Mouse (Mus musculus): Measurements from ENCODE around the gene Irf5. TPM values are rescaled to one million over a fixed set of nuclear protein-coding genes. Genes with fewer than 3 reads are reported as not detected.
A peak's percentile ranks its signal among the peaks of the same experiment; 100 is the strongest.

Irf5 gene
- polyA plus RNA-seq, 1 experiment from 2014 or later = 8.5 TPM

DNA sequence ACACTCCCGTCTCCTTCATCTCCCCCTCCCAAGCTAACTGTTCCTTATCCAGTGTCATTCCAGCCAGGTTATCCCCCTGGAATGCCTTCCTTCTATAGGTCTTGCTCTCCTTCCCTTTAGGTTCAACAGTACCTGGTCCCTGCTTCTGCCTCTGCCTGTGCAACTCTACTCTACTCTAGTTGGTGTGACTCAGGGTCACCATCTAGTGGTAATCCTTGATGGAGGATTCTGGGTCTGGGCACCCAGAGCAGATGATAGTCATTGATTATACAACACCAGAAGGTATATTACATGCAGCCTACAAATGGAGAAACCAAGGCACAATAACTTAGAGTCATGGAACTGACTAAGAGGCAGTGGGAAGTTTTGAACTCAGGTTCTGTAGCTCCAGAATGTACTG, 24.8 kb upstream of the Irf5 start:
- no peak for ATAC-seq
- H3K4me2 ChIP-seq (ENCODE audit: low read depth, low read length) = no peak overlapping the region
- 91% methylated on average over 1 of the region's 1 CpGs for WGBS

DNA sequence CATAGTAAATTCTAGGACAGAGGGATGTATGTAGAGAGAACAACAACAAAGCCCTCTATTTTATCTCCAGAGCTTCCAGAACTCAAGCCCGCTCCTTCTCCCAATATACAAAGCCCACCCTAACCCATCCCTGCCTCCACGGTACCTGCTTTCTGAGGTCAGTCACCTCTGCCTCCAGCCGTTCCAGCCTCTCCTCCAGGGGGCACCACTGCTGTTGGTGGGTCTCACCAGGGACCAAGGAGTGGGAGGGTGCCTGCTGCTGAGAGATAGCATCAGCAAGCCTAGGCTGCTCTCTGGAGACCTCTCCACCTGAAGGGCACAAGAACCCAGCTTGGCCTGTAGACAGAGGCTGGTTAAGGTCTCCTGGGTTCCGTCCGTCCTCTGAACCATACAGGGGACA, 20.9 kb upstream of the Irf5 start:
- Histone ChIP-seq H3K4me1 (ENCODE audit: control insufficient read depth, insufficient read depth, low read length) (peaks cover 24% of the 10 kb centered on the region), H3K36me3 (ENCODE audit: control insufficient read depth, insufficient read depth, low read length) (no peaks in the 10 kb centered on the region), H3K4me3 (ENCODE audit: low read length) (no peak overlapping the region), H3K9me3 (ENCODE audit: control insufficient read depth, low read length) (no peaks in the 10 kb centered on the region), H3K4me2 (ENCODE audit: low read depth, low read length) (no peak overlapping the region), H3K27ac (ENCODE audit: low read length) (no peak overlapping the region), H3K27me3 (replicated peaks; ENCODE audit: control insufficient read depth, insufficient read depth, low read length) (peaks cover 3% of the 10 kb centered on the region; the same call in 1 of the 2 replicates), H3K9ac (ENCODE audit: low read depth, low read length) (no peak overlapping the region)
- ATAC-seq = no peak
- 94% methylated on average over 5 of the region's 5 CpGs for WGBS

More for the DNA sequence above, 24.8 kb upstream of the Irf5 start:
- Histone ChIP-seq H3K27me3 (replicated peaks; ENCODE audit: control insufficient read depth, insufficient read depth, low read length) (0 out of 2 replicates have a peak, but pooled peaks cover 2% of the 10 kb centered on the region), H3K27ac (ENCODE audit: low read length) (no peak overlapping the region), H3K9ac (ENCODE audit: low read depth, low read length) (no peak overlapping the region), H3K4me3 (ENCODE audit: low read length) (no peak overlapping the region), H3K4me1 (ENCODE audit: control insufficient read depth, insufficient read depth, low read length) (peaks cover 7% of the 10 kb centered on the region; the same call in 1 of the 2 replicates), H3K36me3 (ENCODE audit: control insufficient read depth, insufficient read depth, low read length) (no peaks in the 10 kb centered on the region), H3K9me3 (ENCODE audit: control insufficient read depth, low read length) (no peaks in the 10 kb centered on the region)

DNA sequence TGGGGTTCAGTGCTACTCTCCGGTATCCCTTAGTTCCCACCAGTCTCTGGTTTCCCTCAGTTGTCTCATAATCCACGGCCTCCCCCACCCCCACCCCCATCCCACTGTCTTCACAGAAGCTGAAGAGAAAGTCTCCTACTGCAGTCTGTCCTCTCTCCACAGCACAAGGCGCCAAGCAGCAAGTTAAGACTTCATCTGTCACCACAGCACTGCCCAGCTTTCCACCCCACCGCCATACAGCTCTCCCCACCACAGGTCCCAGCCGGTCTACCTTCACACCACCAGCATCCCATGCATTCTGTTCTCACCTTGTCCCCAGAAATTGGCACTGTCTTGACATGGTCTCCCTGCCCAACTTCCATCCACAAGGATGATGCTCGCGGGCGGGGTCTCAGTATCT, 19.6 kb upstream of the Irf5 start:
- Histone ChIP-seq H3K9me3 (ENCODE audit: control insufficient read depth, low read length) (no peaks in the 10 kb centered on the region), H3K9ac (ENCODE audit: low read depth, low read length) (peak overlapping the region; percentile 74), H3K4me3 (ENCODE audit: low read length) (peak overlapping the region; percentile 63), H3K36me3 (ENCODE audit: control insufficient read depth, insufficient read depth, low read length) (no peaks in the 10 kb centered on the region), H3K27me3 (replicated peaks; ENCODE audit: control insufficient read depth, insufficient read depth, low read length) (peaks cover 3% of the 10 kb centered on the region; the same call in 1 of the 2 replicates), H3K4me2 (ENCODE audit: low read depth, low read length) (peak overlapping the region; percentile 74), H3K27ac (ENCODE audit: low read length) (no peak overlapping the region), H3K4me1 (ENCODE audit: control insufficient read depth, insufficient read depth, low read length) (peaks cover 24% of the 10 kb centered on the region)
- no peak for ATAC-seq
- WGBS = 25% methylated on average over 8 of the region's 8 CpGs

DNA sequence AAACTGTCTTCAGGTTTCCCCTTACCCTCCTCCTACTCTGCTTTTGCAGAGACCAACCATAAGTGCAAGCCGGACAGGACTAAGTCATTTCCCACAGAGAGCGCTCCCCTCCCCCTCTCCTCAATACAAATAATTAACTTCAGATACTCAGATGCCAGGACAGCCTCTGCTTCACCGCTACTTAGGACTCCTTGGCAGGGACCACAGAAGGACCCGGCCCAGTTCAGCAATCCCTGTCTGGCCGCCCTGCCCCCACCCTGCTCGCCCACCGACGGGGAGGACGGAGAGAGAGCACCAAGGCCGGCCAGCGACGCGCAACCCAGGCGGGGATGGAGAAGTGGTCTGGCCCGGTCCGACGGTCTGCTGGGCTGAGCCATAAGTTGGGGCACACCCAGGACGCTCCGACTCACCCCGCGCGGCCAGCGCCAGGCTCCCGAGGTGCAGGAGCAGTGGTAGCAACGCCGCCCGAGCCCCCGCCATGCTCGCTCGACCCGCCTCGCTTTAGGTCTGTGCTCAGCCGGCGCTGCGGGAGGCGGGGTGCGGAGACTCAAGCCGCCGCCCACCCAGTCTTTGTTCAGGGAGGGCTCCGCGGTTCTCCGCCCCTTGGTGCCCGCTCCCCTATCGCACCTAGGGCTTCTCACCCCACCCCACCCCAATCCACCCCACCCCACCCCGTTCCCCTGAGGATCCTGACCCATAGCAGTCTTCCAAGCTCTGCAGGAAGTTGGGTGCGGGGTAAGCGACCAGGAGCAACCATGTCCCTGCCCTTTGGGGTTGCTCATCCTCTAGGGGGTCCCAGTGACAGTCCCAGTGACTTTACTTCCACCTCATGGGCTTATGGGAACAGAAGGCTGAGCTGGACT, 18.7 kb upstream of the Irf5 start, which contains the start of gene Kcp:
Gene Kcp (minus strand): TSS at position 506 of the 863 bp plus-strand sequence.
- H3K27ac ChIP-seq (ENCODE audit: low read length) = no peak within 1 kb of the TSS
- H3K9me3 ChIP-seq (ENCODE audit: control insufficient read depth, low read length) = no peaks in the 10 kb centered on the region
- H3K4me1 ChIP-seq (ENCODE audit: control insufficient read depth, insufficient read depth, low read length) = peaks cover 24% of the 10 kb centered on the region
- peak; percentile 54 for ATAC-seq
- no peaks in the 10 kb centered on the region for H3K36me3 ChIP-seq (ENCODE audit: control insufficient read depth, insufficient read depth, low read length)
- H3K4me3 ChIP-seq (ENCODE audit: low read length) = peak within 1 kb of the TSS; percentile 63
- H3K27me3 ChIP-seq (replicated peaks; ENCODE audit: control insufficient read depth, insufficient read depth, low read length) = peaks cover 3% of the 10 kb centered on the region; the same call in 1 of the 2 replicates
- H3K9ac ChIP-seq (ENCODE audit: low read depth, low read length) = peak within 1 kb of the TSS; percentile 74
- peak within 1 kb of the TSS; percentile 74 for H3K4me2 ChIP-seq (ENCODE audit: low read depth, low read length)
- WGBS = under 1% methylated on average over 47 of the region's 47 CpGs

DNA sequence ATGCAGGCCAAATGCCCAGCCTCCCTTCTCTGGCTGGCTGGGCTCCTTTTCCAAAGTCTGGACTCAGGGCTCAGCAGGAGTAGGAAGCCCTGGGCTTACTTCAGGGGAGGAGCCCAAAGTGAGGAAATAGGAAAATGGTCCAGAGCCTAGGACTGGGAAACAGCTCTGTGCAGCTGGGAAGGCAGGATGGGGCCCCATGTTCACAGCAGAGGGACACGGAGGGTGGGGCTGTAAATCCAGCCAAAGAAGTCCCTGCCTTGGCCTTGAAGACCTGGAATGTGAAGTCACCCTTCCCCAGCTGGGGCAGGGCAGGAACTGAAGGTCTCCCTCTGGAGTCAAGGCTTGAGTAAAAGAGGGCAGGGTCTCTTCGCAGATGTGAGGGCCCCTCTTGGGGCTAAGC, 17.3 kb upstream of the Irf5 start:
- H3K4me2 ChIP-seq (ENCODE audit: low read depth, low read length) = no peak overlapping the region
- WGBS = 31% methylated on average over 2 of the region's 2 CpGs
- H3K27me3 ChIP-seq (replicated peaks; ENCODE audit: control insufficient read depth, insufficient read depth, low read length) = peaks cover 3% of the 10 kb centered on the region; the same call in 1 of the 2 replicates

DNA sequence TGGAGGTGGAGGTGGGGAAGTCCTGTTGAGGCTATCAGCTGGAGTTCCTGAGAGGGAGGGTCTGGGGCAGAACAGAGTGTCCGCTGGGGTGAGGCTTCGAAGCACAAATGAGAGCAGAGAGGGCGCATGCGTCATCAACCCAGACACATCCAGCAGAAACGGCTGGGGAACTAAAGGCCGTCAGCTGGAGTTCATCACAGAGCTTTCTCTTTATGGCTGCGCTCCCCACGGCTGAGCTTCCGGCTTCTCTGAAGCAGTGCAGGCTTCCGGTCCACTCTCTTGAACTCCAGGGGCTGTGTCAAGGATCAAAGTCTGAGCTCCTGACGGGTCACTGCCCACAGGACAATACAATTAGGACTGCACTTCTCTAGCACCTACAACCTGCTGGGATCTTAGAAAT, 13.1 kb upstream of the Irf5 start:
- peaks cover 19% of the 10 kb centered on the region for H3K4me1 ChIP-seq (ENCODE audit: control insufficient read depth, insufficient read depth, low read length)
- 2% methylated on average over 11 of the region's 11 CpGs for WGBS
- peak overlapping the region; percentile 50 for H3K9ac ChIP-seq (ENCODE audit: low read depth, low read length)
- no peaks in the 10 kb centered on the region for H3K36me3 ChIP-seq (ENCODE audit: control insufficient read depth, insufficient read depth, low read length)
- peak; percentile 84 for ATAC-seq
- no peaks in the 10 kb centered on the region; the same call in 1 of the 2 replicates for H3K27me3 ChIP-seq (replicated peaks; ENCODE audit: control insufficient read depth, insufficient read depth, low read length)
- H3K4me2 ChIP-seq (ENCODE audit: low read depth, low read length) = peak overlapping the region; percentile 54
- H3K27ac ChIP-seq (ENCODE audit: low read length) = peak overlapping the region; percentile 69
- H3K9me3 ChIP-seq (ENCODE audit: control insufficient read depth, low read length) = no peaks in the 10 kb centered on the region
- peak overlapping the region; percentile 26 for H3K4me3 ChIP-seq (ENCODE audit: low read length)

More for the DNA sequence above, 17.3 kb upstream of the Irf5 start:
- no peak overlapping the region for H3K27ac ChIP-seq (ENCODE audit: low read length)
- no peak overlapping the region for H3K4me3 ChIP-seq (ENCODE audit: low read length)
- no peak overlapping the region for H3K9ac ChIP-seq (ENCODE audit: low read depth, low read length)
- ATAC-seq = peak; percentile 57
- H3K9me3 ChIP-seq (ENCODE audit: control insufficient read depth, low read length) = no peaks in the 10 kb centered on the region
- H3K4me1 ChIP-seq (ENCODE audit: control insufficient read depth, insufficient read depth, low read length) = peaks cover 32% of the 10 kb centered on the region
- no peaks in the 10 kb centered on the region for H3K36me3 ChIP-seq (ENCODE audit: control insufficient read depth, insufficient read depth, low read length)

DNA sequence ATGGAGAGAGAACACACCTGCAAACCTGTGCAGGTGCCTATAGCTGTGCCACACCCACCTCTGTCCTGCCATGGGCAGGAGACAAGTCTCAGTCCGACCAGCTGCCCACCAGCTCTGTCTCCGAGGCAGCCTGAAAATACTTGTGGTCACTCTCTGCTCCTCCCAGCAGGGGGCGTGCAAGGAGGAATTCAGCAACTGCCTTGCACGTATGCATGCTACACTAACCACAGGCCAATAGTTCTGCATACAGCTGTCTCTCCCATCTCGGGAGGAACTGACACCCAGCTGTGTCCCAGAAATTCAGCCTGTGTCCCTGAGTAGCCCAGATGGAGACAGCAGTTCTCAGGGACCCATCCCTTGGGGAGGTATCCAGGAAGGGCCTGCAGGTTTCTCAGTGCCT, 9.3 kb upstream of the Irf5 start:
- no peaks in the 10 kb centered on the region for H3K36me3 ChIP-seq (ENCODE audit: control insufficient read depth, insufficient read depth, low read length)
- H3K27me3 ChIP-seq (replicated peaks; ENCODE audit: control insufficient read depth, insufficient read depth, low read length) = no peaks in the 10 kb centered on the region
- peaks cover 8% of the 10 kb centered on the region; the same call in 1 of the 2 replicates for H3K4me1 ChIP-seq (ENCODE audit: control insufficient read depth, insufficient read depth, low read length)
- no peak overlapping the region for H3K4me3 ChIP-seq (ENCODE audit: low read length)
- no peak overlapping the region for H3K27ac ChIP-seq (ENCODE audit: low read length)
- H3K9ac ChIP-seq (ENCODE audit: low read depth, low read length) = no peak overlapping the region
- no peaks in the 10 kb centered on the region for H3K9me3 ChIP-seq (ENCODE audit: control insufficient read depth, low read length)
- 9% methylated on average over 5 of the region's 5 CpGs for WGBS
- ATAC-seq = peak; percentile 34
- no peak overlapping the region for H3K4me2 ChIP-seq (ENCODE audit: low read depth, low read length)

DNA sequence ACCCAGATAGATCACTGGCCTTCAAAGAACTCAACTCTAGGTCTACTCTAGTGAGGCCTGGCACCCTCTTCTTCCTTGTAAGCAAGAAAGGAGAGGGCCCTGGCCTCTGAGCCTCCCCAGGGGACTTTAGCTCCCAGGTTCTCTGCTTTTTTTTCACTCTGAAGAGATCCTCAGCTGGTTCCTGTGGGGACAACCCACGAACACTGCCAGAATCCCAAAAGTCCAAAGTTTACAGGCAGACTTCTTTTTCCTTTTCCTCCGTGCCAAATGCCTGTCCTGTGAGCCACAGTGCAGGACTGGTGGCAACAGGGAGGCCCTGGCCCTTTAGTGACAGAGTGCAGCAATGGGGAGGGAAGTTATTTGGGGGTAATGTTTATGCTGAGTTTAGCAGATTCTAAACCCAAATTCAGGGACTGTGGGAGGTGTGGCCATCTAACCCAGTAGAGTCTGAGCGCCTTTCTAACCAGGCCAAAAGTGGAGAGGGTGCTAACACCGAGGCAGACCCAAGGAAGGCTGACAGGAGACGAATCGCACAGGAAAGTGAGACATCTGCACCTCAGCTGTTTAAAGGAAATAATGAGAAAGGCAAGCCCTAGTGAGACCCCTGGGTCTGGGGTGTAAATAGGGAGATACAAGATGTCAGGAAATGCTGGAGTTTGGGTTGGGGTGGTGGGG, 3.7 kb upstream of the Irf5 start:
- Histone ChIP-seq H3K4me2 (ENCODE audit: low read depth, low read length) (no peak overlapping the region), H3K9ac (ENCODE audit: low read depth, low read length) (no peak overlapping the region), H3K27me3 (replicated peaks; ENCODE audit: control insufficient read depth, insufficient read depth, low read length) (peaks cover 9% of the 10 kb centered on the region), H3K36me3 (ENCODE audit: control insufficient read depth, insufficient read depth, low read length) (no peaks in the 10 kb centered on the region), H3K27ac (ENCODE audit: low read length) (0 out of 2 replicates have a peak overlapping the region, but pooled peaks have one; percentile 42), H3K4me1 (ENCODE audit: control insufficient read depth, insufficient read depth, low read length) (peaks cover 21% of the 10 kb centered on the region), H3K9me3 (ENCODE audit: control insufficient read depth, low read length) (no peaks in the 10 kb centered on the region), H3K4me3 (ENCODE audit: low read length) (no peak overlapping the region)
- WGBS = 59% methylated on average over 6 of the region's 6 CpGs
- ATAC-seq = no peak

DNA sequence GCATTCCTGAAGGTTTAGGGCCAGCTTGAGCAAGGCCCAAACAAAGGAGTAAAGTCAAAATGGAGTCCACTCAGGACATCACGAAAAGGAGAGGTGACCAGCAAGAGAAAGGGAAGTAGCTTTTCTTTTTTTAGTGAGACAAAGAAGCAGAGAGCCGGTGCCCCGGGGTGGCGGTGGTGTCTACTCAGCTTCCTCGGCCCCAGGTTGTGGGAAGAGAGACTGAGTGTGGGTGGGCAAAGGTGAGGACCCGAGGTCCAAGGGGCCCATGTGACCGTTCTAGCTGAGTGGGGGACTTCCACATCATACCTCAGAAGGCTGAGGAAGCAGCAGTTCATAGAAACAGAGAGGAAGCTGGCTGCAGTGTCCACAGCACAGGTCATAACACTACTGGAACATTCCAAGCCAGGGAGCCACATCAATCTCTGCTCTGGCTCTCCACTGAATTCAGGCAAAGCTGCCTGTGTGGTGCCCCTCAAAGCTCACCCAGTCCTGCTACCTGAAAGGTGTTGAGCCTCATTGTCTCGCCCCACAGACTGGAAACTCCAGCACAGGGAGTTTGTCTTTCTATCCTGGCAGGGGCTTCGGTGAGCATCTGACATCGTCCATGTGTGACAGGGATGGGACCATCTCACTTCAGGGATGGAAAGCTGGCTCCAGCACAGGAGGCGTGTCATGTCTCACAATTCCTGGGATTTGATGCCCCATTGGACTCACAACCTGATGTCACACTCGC, 3.0 kb upstream of the Irf5 start:
- Histone ChIP-seq H3K4me2 (ENCODE audit: low read depth, low read length) (no peak overlapping the region), H3K4me1 (ENCODE audit: control insufficient read depth, insufficient read depth, low read length) (peaks cover 28% of the 10 kb centered on the region), H3K27me3 (replicated peaks; ENCODE audit: control insufficient read depth, insufficient read depth, low read length) (peaks cover 15% of the 10 kb centered on the region), H3K27ac (ENCODE audit: low read length) (peak overlapping the region; percentile 42), H3K9me3 (ENCODE audit: control insufficient read depth, low read length) (no peaks in the 10 kb centered on the region), H3K36me3 (ENCODE audit: control insufficient read depth, insufficient read depth, low read length) (no peaks in the 10 kb centered on the region), H3K4me3 (ENCODE audit: low read length) (no peak overlapping the region), H3K9ac (ENCODE audit: low read depth, low read length) (no peak overlapping the region)
- ATAC-seq = no peak
- WGBS = 70% methylated on average over 12 of the region's 12 CpGs

Measured in intestine, embryonic 16.5 days (tissue).